Mouse (Mus musculus) lung, adult 2 months (tissue): Measurements from ENCODE around the gene Evx2.

Source experiments
- CTCF ChIP-seq: fragments of 200-500 bp; IDR thresholded peaks from 2 replicates; pipeline ENCODE4 v1.5.1; 2011; ENCODE audit warnings: mild to moderate bottlenecking, low read length, control low read depth; ENCODE audit not compliant: insufficient read depth
- POLR2A ChIP-seq: fragments of 200-500 bp; IDR thresholded peaks from 2 replicates; pipeline ENCODE4 v1.6.1; 2011; ENCODE audit warnings: low read depth, mild to moderate bottlenecking, control low read depth, low read length, borderline replicate concordance; ENCODE audit errors: extremely low read depth

DNA sequence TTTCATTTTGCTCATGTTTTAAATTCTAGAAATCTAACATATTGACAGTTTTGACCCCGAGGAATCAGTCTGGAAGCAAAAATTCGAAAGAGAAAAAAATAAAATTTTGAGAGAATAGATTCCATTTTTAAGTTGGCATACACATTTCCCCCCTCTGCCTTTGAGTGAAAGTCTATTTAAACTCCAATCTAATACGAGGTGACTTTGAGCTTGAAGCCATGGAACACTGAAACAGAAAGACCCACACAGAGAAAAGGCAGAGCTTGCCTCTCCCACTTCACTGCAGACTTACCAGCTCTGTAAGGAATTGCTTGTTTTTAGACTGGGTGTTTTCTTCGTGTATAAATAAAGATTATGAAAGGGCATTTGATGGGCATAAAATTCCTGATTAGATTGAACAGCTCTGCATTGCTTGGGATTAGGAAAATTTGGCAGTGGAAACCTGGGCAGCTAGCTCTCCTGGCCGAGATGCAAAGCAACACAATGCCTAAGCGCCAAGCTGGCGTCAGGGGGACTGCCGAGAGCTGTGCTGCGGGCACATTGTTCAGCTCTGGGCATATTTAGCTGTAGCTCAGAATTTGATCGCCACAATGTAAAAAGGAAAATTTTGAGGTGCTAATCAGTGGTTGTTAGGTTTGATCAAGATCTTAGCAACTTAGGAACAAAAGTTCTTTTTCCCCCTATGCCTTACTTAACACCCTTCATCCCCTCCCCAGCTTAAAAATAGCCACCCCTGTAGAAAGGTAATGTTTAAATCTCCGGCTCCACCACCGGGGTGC is 29.6 kb upstream of the Evx2 start:
- TF ChIP-seq CTCF: no peak
- TF ChIP-seq POLR2A: no peak
